Comparison of ENCODE assay signal across 12 mouse cellular contexts in genomic region chr4:148066401-148066744, GRCm38 (mm10). TPM values are rescaled to one million over a fixed set of nuclear protein-coding genes. Genes with fewer than 3 reads are reported as not detected.
A peak's percentile ranks its signal among the peaks of the same experiment; 100 is the strongest.
DNase-seq lines count a peak whose midpoint lies in the region; ATAC-seq lines count a peak whose summit lies in the region.
"Had no signal": no experiment of that assay in that cellular context is flagged by ENCODE, and none has a peak within 500 bp of the region (broad histone marks: within the 10 kb centered on the region; RNA-seq: fewer than 3 reads in every experiment).

No protein-coding gene starts in this region.

- no peak overlapping the region for H3K27ac ChIP-seq in liver, embryonic 12.5 days
- no peak overlapping the region for H3K27ac ChIP-seq in liver, embryonic 11.5 days (ENCODE audit: low read depth, low read length)
- H3K27ac ChIP-seq: layer of hippocampus, adult 2 months; liver, embryonic 15.5 days had no signal

- no peak for DNase-seq in liver, embryonic 11.5 days (ENCODE audit: low spot score)
- peak; percentile 49 for DNase-seq in adrenal gland, postnatal 10 days
- DNase-seq in kidney, adult 18-20 months, result peak; percentile 62
- DNase-seq in splenic B cell, adult 2 months (ENCODE audit: low read depth, low spot score), result peak; percentile 16
- no peak for DNase-seq in layer of hippocampus, postnatal 14 days (ENCODE audit: low spot score in 2 of 2)
- DNase-seq in right cerebral cortex, postnatal 10 days (ENCODE audit: low spot score in 2 of 2), result no peak
- no peak for DNase-seq in cerebellum, adult 8-10 months
- DNase-seq: thymus, postnatal 36 days had no signal

- H3K4me3 ChIP-seq in liver, embryonic 12.5 days, result no peak overlapping the region
- no peak overlapping the region for H3K4me3 ChIP-seq in liver, embryonic 11.5 days (ENCODE audit: low read depth, low read length)
- H3K4me3 ChIP-seq: erythroblast, embryonic 14.5 days; layer of hippocampus, adult 2 months; liver, embryonic 15.5 days had no signal

- H3K9me3 ChIP-seq in liver, embryonic 12.5 days (replicated peaks), result no peaks in the 10 kb centered on the region
- no peaks in the 10 kb centered on the region for H3K9me3 ChIP-seq in liver, embryonic 11.5 days (ENCODE audit: control insufficient read depth, low read length)
- H3K9me3 ChIP-seq: liver, embryonic 15.5 days had no signal

- no peak overlapping the region for H3K4me2 ChIP-seq in liver, embryonic 12.5 days
- no peak overlapping the region for H3K4me2 ChIP-seq in liver, embryonic 11.5 days
- H3K4me2 ChIP-seq: liver, embryonic 15.5 days had no signal

- H3K36me3 ChIP-seq in liver, embryonic 12.5 days, result no peaks in the 10 kb centered on the region
- no peaks in the 10 kb centered on the region for H3K36me3 ChIP-seq in liver, embryonic 11.5 days (ENCODE audit: control insufficient read depth, insufficient read depth, low read length)
- no peaks in the 10 kb centered on the region for H3K36me3 ChIP-seq in splenic B cell, adult 2 months (ENCODE audit: control insufficient read depth, insufficient read depth, low read length, poor library complexity, severe bottlenecking)
- H3K36me3 ChIP-seq: liver, embryonic 15.5 days had no signal

- ATAC-seq in liver, embryonic 12.5 days, result peak; percentile 24; the same call in 1 of the 2 replicates
- no peak for ATAC-seq in liver, embryonic 11.5 days (replicated peaks; ENCODE audit: low FRiP score)

- no peaks in the 10 kb centered on the region; the same call in 1 of the 2 replicates for H3K27me3 ChIP-seq in liver, embryonic 12.5 days (replicated peaks)
- H3K27me3 ChIP-seq in liver, embryonic 11.5 days (replicated peaks; ENCODE audit: control insufficient read depth, insufficient read depth, low read length), result no peaks in the 10 kb centered on the region
- no peaks in the 10 kb centered on the region for H3K27me3 ChIP-seq in splenic B cell, adult 2 months (ENCODE audit: control insufficient read depth, insufficient read depth, low read length, poor library complexity, severe bottlenecking)
- H3K27me3 ChIP-seq: liver, embryonic 15.5 days had no signal

- WGBS in liver, embryonic 12.5 days (ENCODE audit: insufficient replicate concordance), result 60% methylated on average over 9 of the region's 9 CpGs
- WGBS in liver, embryonic 11.5 days, result 67% methylated on average over 9 of the region's 9 CpGs

- H3K4me1 ChIP-seq in liver, embryonic 12.5 days, result peaks cover 8% of the 10 kb centered on the region; the same call in 1 of the 2 replicates
- no peaks in the 10 kb centered on the region for H3K4me1 ChIP-seq in liver, embryonic 11.5 days (replicated peaks; ENCODE audit: control insufficient read depth, insufficient read depth, low read length)

- no peak overlapping the region for H3K9ac ChIP-seq in liver, embryonic 12.5 days
- H3K9ac ChIP-seq in liver, embryonic 11.5 days (ENCODE audit: low read depth, low read length), result no peak overlapping the region
- H3K9ac ChIP-seq: liver, embryonic 15.5 days had no signal

RNA-seq across cellular contexts. Expression of gene Agtrap, which starts 21.5 kb away (rescaled TPM):
- polyA plus RNA-seq in liver, embryonic 12.5 days (2016; fragmentation: Nextera tagmentation; extraction: Ambion mirVana), result 12.3 and 12.5 TPM in 2 replicates
- polyA plus RNA-seq in liver, embryonic 11.5 days (2014; fragmentation: Nextera tagmentation; extraction: Ambion mirVana), result 18.3 and 20.9 TPM in 2 replicates
- 10 to 100 TPM; 45.4 to 45.5 TPM for total RNA-seq in adrenal gland, postnatal 10 days (2021)
- 1 to 10 TPM; 8.9 to 9.0 TPM for total RNA-seq in layer of hippocampus, postnatal 14 days (2021)

RNA-seq across cellular contexts. Expression of gene Mthfr, which starts 27.5 kb away (rescaled TPM):
- 14.0 and 14.7 TPM in 2 replicates for polyA plus RNA-seq in liver, embryonic 12.5 days (2016; fragmentation: Nextera tagmentation; extraction: Ambion mirVana)
- polyA plus RNA-seq in liver, embryonic 11.5 days (2014; fragmentation: Nextera tagmentation; extraction: Ambion mirVana), result 15.5 and 16.1 TPM in 2 replicates
- 10 to 100 TPM; 41.9 to 44.0 TPM for total RNA-seq in adrenal gland, postnatal 10 days (2021)
- 10 to 100 TPM; 25.6 to 26.4 TPM for total RNA-seq in layer of hippocampus, postnatal 14 days (2021)

RNA-seq across cellular contexts. Expression of gene Clcn6, which starts 27.8 kb away (rescaled TPM):
- polyA plus RNA-seq in liver, embryonic 12.5 days (2016; fragmentation: Nextera tagmentation; extraction: Ambion mirVana), result 2.1 and 2.4 TPM in 2 replicates
- 2.0 and 2.4 TPM in 2 replicates for polyA plus RNA-seq in liver, embryonic 11.5 days (2014; fragmentation: Nextera tagmentation; extraction: Ambion mirVana)
- total RNA-seq in adrenal gland, postnatal 10 days (2021), result 10 to 100 TPM in 1 of 2 experiments, 1 to 10 TPM in 1; 8.4 to 12.8 TPM
- 10 to 100 TPM; 64.2 to 65.0 TPM for total RNA-seq in layer of hippocampus, postnatal 14 days (2021)

Comparison
In these comparisons a context has a peak if more than half of its experiments do, and no peak if none do; other contexts are left out.
1. DNase-seq: peak in adrenal gland, postnatal 10 days (single experiment), kidney, adult 18-20 months (single experiment) and splenic B cell, adult 2 months (single experiment); none in liver, embryonic 11.5 days (single experiment), layer of hippocampus, postnatal 14 days (0 of 2), right cerebral cortex, postnatal 10 days (0 of 2) and cerebellum, adult 8-10 months (single experiment).
2. RNA of gene Agtrap, which starts 21.5 kb away (total RNA-seq): 45.4 to 45.5 TPM in adrenal gland, postnatal 10 days; 8.9 to 9.0 TPM in layer of hippocampus, postnatal 14 days; every median in the first group is over 4 times any median in the second.
3. RNA of gene Clcn6, which starts 27.8 kb away (total RNA-seq): 64.2 to 65.0 TPM in layer of hippocampus, postnatal 14 days; 8.4 to 12.8 TPM in adrenal gland, postnatal 10 days; every median in the first group is over 4 times any median in the second.